Mouse (Mus musculus) MEL (cell line): ENCODE results near the gene H13. TPM values are rescaled to one million over a fixed set of nuclear protein-coding genes. Genes with fewer than 3 reads are reported as not detected.

Experiments
- DNase-seq: peaks from one replicate; pipeline ENCODE4 v3.0.0; 2011; ENCODE audit warnings: low read depth, low spot score
- H3K27ac ChIP-seq: 2 replicates; pipeline ENCODE4 v1.5.1; 2012; ENCODE audit warnings: low read depth, mild to moderate bottlenecking, control low read depth, low read length, moderate library complexity; ENCODE audit not compliant: control insufficient read depth
- H3K27me3 ChIP-seq, 2 experiments: fragments of 150-350 bp in 1 of 2; sonication (generic) in 1 of 2; 2 replicates each; pipeline ENCODE4 v1.6.1; 2012; ENCODE audit warnings: low read length in 2 of 2, mild to moderate bottlenecking in 2 of 2, improper control_type of control experiment in 1 of 2, moderate library complexity in 1 of 2; ENCODE audit not compliant: insufficient read depth in 2 of 2, control insufficient read depth in 1 of 2
- H3K36me3 ChIP-seq, 2 experiments: 2 replicates each; pipeline ENCODE4 v1.6.1; 2012 to 2014; ENCODE audit warnings: low read length in 2 of 2, improper control_type of control experiment in 1 of 2, inconsistent platforms in 1 of 2, mild to moderate bottlenecking in 1 of 2; ENCODE audit not compliant: insufficient read depth in 2 of 2, control insufficient read depth in 1 of 2
- H3K4me1 ChIP-seq, 2 experiments: fragments of 150-350 bp in 1 of 2; sonication (generic) in 1 of 2; 2 replicates each; pipeline ENCODE4 v1.6.1; 2012; ENCODE audit warnings: low read length in 2 of 2, improper control_type of control experiment in 1 of 2, mild to moderate bottlenecking in 1 of 2; ENCODE audit not compliant: insufficient read depth in 2 of 2, control insufficient read depth in 1 of 2
- H3K4me3 ChIP-seq, 2 experiments: fragments of 150-350 bp in 1 of 2; sonication (generic) in 1 of 2; 2 replicates each; pipeline ENCODE4 v1.5.1; 2012; ENCODE audit warnings: low read depth in 2 of 2, low read length in 2 of 2, mild to moderate bottlenecking in 2 of 2, moderate library complexity in 2 of 2, control low read depth in 1 of 2, improper control_type of control experiment in 1 of 2; ENCODE audit not compliant: control insufficient read depth in 1 of 2, insufficient read depth in 1 of 2
- H3K79me2 ChIP-seq: 2 replicates; pipeline ENCODE4 v1.6.1; 2012; ENCODE audit warnings: mild to moderate bottlenecking, low read length, moderate library complexity; ENCODE audit not compliant: control insufficient read depth, poor library complexity, insufficient read depth
- H3K9ac ChIP-seq: 2 replicates; pipeline ENCODE4 v1.6.1; 2012; ENCODE audit warnings: low read depth, mild to moderate bottlenecking, control low read depth, low read length, moderate library complexity; ENCODE audit not compliant: control insufficient read depth, poor library complexity, severe bottlenecking
- H3K9me3 ChIP-seq: fragments of 150-350 bp; sonication (generic); replicated peaks from 2 replicates; pipeline ENCODE4 v1.6.1; 2012; ENCODE audit warnings: mild to moderate bottlenecking, low read length, improper control_type of control experiment, moderate library complexity; ENCODE audit not compliant: insufficient read depth
- BHLHE40 ChIP-seq: IDR thresholded peaks from 2 replicates; pipeline ENCODE4 v1.6.1; 2012; ENCODE audit warnings: low read depth, mild to moderate bottlenecking, inconsistent platforms, low read length, improper control_type of control experiment, borderline replicate concordance
- CHD1 ChIP-seq: IDR thresholded peaks from 2 replicates; pipeline ENCODE4 v1.6.1; 2012; ENCODE audit warnings: low read depth, mild to moderate bottlenecking, inconsistent platforms, low read length, improper control_type of control experiment
- CTCF ChIP-seq, 3 experiments: IDR thresholded peaks in 2 of 3; conservative IDR thresholded peaks in 1 of 3; 2 replicates each; pipeline ENCODE4 v1.5.1; 2011 to 2012; ENCODE audit warnings: low read length in 3 of 3, low read depth in 2 of 3, mild to moderate bottlenecking in 2 of 3, improper control_type of control experiment in 1 of 3, inconsistent platforms in 1 of 3, mixed read lengths in 1 of 3, moderate library complexity in 1 of 3; ENCODE audit not compliant: control insufficient read depth in 1 of 3, insufficient read depth in 1 of 3, poor library complexity in 1 of 3, severe bottlenecking in 1 of 3
- E2F4 ChIP-seq: IDR thresholded peaks from 2 replicates; pipeline ENCODE4 v1.6.1; 2011; ENCODE audit warnings: low read depth, low read length, improper control_type of control experiment, borderline replicate concordance
- ELF1 ChIP-seq: IDR thresholded peaks from 2 replicates; pipeline ENCODE4 v1.6.1; 2014; ENCODE audit warnings: low read depth, mild to moderate bottlenecking, inconsistent platforms, low read length, improper control_type of control experiment, moderate library complexity
- ETS1 ChIP-seq: IDR thresholded peaks from 2 replicates; pipeline ENCODE4 v1.6.1; 2012; ENCODE audit warnings: low read depth, mild to moderate bottlenecking, inconsistent platforms, low read length, improper control_type of control experiment, moderate library complexity
- GATA1 ChIP-seq: IDR thresholded peaks from 2 replicates; pipeline ENCODE4 v1.6.1; 2011; ENCODE audit warnings: low read depth, low read length, improper control_type of control experiment
- HCFC1 ChIP-seq: IDR thresholded peaks from 2 replicates; pipeline ENCODE4 v1.6.1; 2012; ENCODE audit warnings: low read depth, mild to moderate bottlenecking, inconsistent platforms, low read length, improper control_type of control experiment, moderate library complexity
- JUND ChIP-seq: IDR thresholded peaks from 2 replicates; pipeline ENCODE4 v1.6.1; 2011; ENCODE audit warnings: low read depth, mild to moderate bottlenecking, improper control_type of control experiment, low read length
- MAFK ChIP-seq: IDR thresholded peaks from 2 replicates; pipeline ENCODE4 v1.6.1; 2011; ENCODE audit warnings: low read depth, mild to moderate bottlenecking, low read length, improper control_type of control experiment, borderline replicate concordance
- MAZ ChIP-seq: IDR thresholded peaks from 2 replicates; pipeline ENCODE4 v1.6.1; 2012; ENCODE audit warnings: low read depth, mild to moderate bottlenecking, inconsistent platforms, low read length, improper control_type of control experiment
- MXI1 ChIP-seq: IDR thresholded peaks from 2 replicates; pipeline ENCODE4 v1.6.1; 2011; ENCODE audit warnings: mild to moderate bottlenecking, low read depth, low read length, improper control_type of control experiment
- MYB ChIP-seq: IDR thresholded peaks from 2 replicates; pipeline ENCODE4 v1.6.1; 2011; ENCODE audit warnings: mild to moderate bottlenecking, low read depth, low read length, improper control_type of control experiment
- MYC ChIP-seq: IDR thresholded peaks from 2 replicates; pipeline ENCODE4 v1.6.1; 2011; ENCODE audit warnings: low read depth, mild to moderate bottlenecking, low read length, improper control_type of control experiment, moderate library complexity
- NRF1 ChIP-seq: IDR thresholded peaks from 2 replicates; pipeline ENCODE4 v1.6.1; 2014; ENCODE audit warnings: low read depth, mild to moderate bottlenecking, inconsistent platforms, low read length, improper control_type of control experiment, moderate library complexity; ENCODE audit not compliant: poor library complexity, insufficient read depth, severe bottlenecking
- POLR2A ChIP-seq, 2 experiments: IDR thresholded peaks; 2 replicates each; pipeline ENCODE4 v1.6.1; 2011 to 2012; ENCODE audit warnings: low read length in 2 of 2, mild to moderate bottlenecking in 2 of 2, control low read depth in 1 of 2, improper control_type of control experiment in 1 of 2, low read depth in 1 of 2, moderate library complexity in 1 of 2; ENCODE audit not compliant: control insufficient read depth in 1 of 2, insufficient read depth in 1 of 2, poor library complexity in 1 of 2
- POLR2AphosphoS2 ChIP-seq: IDR thresholded peaks from 2 replicates; pipeline ENCODE4 v1.6.1; 2011; ENCODE audit warnings: low read length, improper control_type of control experiment
- RAD21 ChIP-seq: IDR thresholded peaks from 2 replicates; pipeline ENCODE4 v1.6.1; 2011; ENCODE audit warnings: mild to moderate bottlenecking, low read depth, low read length, improper control_type of control experiment
- SMC3 ChIP-seq: IDR thresholded peaks from 2 replicates; pipeline ENCODE4 v1.6.1; 2011; ENCODE audit warnings: low read depth, low read length, improper control_type of control experiment
- TAL1 ChIP-seq: IDR thresholded peaks from 2 replicates; pipeline ENCODE4 v1.6.1; 2012; ENCODE audit warnings: mild to moderate bottlenecking, inconsistent platforms, low read length, moderate library complexity, mixed read lengths
- TCF12 ChIP-seq: IDR thresholded peaks from 2 replicates; pipeline ENCODE4 v1.6.1; 2014; ENCODE audit warnings: low read depth, mild to moderate bottlenecking, inconsistent platforms, low read length, improper control_type of control experiment, moderate library complexity
- UBTF ChIP-seq: IDR thresholded peaks from 2 replicates; pipeline ENCODE4 v1.6.1; 2012; ENCODE audit warnings: low read depth, mild to moderate bottlenecking, inconsistent platforms, low read length, improper control_type of control experiment, moderate library complexity, borderline replicate concordance; ENCODE audit not compliant: insufficient read depth
- USF2 ChIP-seq, 2 experiments: IDR thresholded peaks; 2 replicates each; pipeline ENCODE4 v1.6.1; 2011 to 2012; ENCODE audit warnings: improper control_type of control experiment in 2 of 2, low read length in 2 of 2, borderline replicate concordance in 1 of 2, inconsistent platforms in 1 of 2, low read depth in 1 of 2, mild to moderate bottlenecking in 1 of 2; ENCODE audit not compliant: insufficient read depth in 1 of 2
- ZKSCAN1 ChIP-seq: IDR thresholded peaks from 2 replicates; pipeline ENCODE4 v1.6.1; 2012; ENCODE audit warnings: low read depth, mild to moderate bottlenecking, inconsistent platforms, low read length, improper control_type of control experiment, moderate library complexity
- ZMIZ1 ChIP-seq: IDR thresholded peaks from 2 replicates; pipeline ENCODE4 v1.6.1; 2012; ENCODE audit warnings: low read depth, mild to moderate bottlenecking, inconsistent platforms, low read length, improper control_type of control experiment, moderate library complexity
- ZNF384 ChIP-seq: IDR thresholded peaks from 2 replicates; pipeline ENCODE4 v1.6.1; 2012; ENCODE audit warnings: low read depth, mild to moderate bottlenecking, inconsistent platforms, low read length, improper control_type of control experiment
- polyA plus RNA-seq, 2 experiments: library from polyadenylated mRNA; stranded (reverse) in 1 of 2; unstranded in 1 of 2; fragments of >175 nt in 1 of 2; fragments of >200 nt in 1 of 2; gene quantifications; 2 replicates each; pipeline versions ENCODE4 v1.2.1 to v1.2.4; 2012; ENCODE audit warnings: low replicate concordance in 2 of 2, low read depth in 1 of 2; ENCODE audit not compliant: insufficient read length in 2 of 2, insufficient read depth in 1 of 2, missing spikeins in 1 of 2
- total RNA-seq: library from RNA; depleted of rRNA; stranded (reverse); fragments of 300-350 nt; gene quantifications from 2 replicates; pipeline ENCODE4 v1.2.3, GENCODE M21; 2012

The H13 gene
- total and polyA plus RNA-seq, 3 experiments, result 82.7 to 421 (median 139) TPM

- no peak overlapping the region for H3K4me3 ChIP-seq
- no peak for DNase-seq
- no peaks in the 10 kb centered on the region for H3K4me1 ChIP-seq
- TF ChIP-seq USF2 (IDR thresholded peaks at IDR 0.05; ENCODE audit: borderline replicate concordance in 1 of 2, insufficient read depth in 1 of 2, low read depth in 1 of 2, low read length in 2 of 2), result no peak
- TF ChIP-seq ETS1, result no peak
- no peak for TF ChIP-seq SMC3
- TF ChIP-seq MYB, result no peak
- no peak for TF ChIP-seq POLR2A (IDR thresholded peaks at IDR 0.05; ENCODE audit: control insufficient read depth in 1 of 2, insufficient read depth in 1 of 2, low read depth in 1 of 2, low read length in 2 of 2, poor library complexity in 1 of 2)
- TF ChIP-seq MAFK, result no peak
- no peak for TF ChIP-seq TAL1
- no peak for TF ChIP-seq TCF12
- TF ChIP-seq HCFC1, result no peak
- no peak for TF ChIP-seq ZKSCAN1
- TF ChIP-seq MXI1, result no peak
- no peak for TF ChIP-seq ZNF384
- no peak for TF ChIP-seq ZMIZ1
- no peak for TF ChIP-seq E2F4
- TF ChIP-seq NRF1, result no peak
- no peak for TF ChIP-seq CTCF (IDR thresholded peaks at IDR 0.05 in 2 of 3, conservative IDR thresholded peaks at IDR 0.05 in 1 of 3; ENCODE audit: control insufficient read depth in 1 of 3, insufficient read depth in 1 of 3, low read depth in 2 of 3, low read length in 3 of 3, poor library complexity in 1 of 3, severe bottlenecking in 1 of 3)
- peaks cover 2 to 6% of the 10 kb centered on the region in 2 experiments; a peak in 3 of 4 replicates for H3K27me3 ChIP-seq
- no peak overlapping the region for H3K9ac ChIP-seq
- H3K9me3 ChIP-seq, result no peaks in the 10 kb centered on the region
- no peaks in the 10 kb centered on the region for H3K36me3 ChIP-seq
- no peak overlapping the region for H3K27ac ChIP-seq
- no peaks in the 10 kb centered on the region for H3K79me2 ChIP-seq
Observed at GRCm38 (mm10) chr2:152636246-152637005, 32.8 kb upstream of the H13 start.

GRCm38 (mm10) chr2:152637006-152637322, 32.3 kb upstream of the H13 start:
- Histone ChIP-seq H3K4me3 (no peak overlapping the region), H3K27me3 (peaks cover 2 to 6% of the 10 kb centered on the region in 2 experiments; a peak in 3 of 4 replicates), H3K36me3 (no peaks in the 10 kb centered on the region), H3K27ac (no peak overlapping the region), H3K9me3 (no peaks in the 10 kb centered on the region), H3K79me2 (no peaks in the 10 kb centered on the region), H3K4me1 (no peaks in the 10 kb centered on the region), H3K9ac (no peak overlapping the region)
- no peak for TF ChIP-seq MYC
- no peak for TF ChIP-seq POLR2AphosphoS2
- TF ChIP-seq ZMIZ1, result no peak
- no peak for TF ChIP-seq MXI1
- no peak for TF ChIP-seq CHD1
- no peak for TF ChIP-seq RAD21
- no peak for TF ChIP-seq JUND
- TF ChIP-seq BHLHE40, result no peak
- no peak for TF ChIP-seq ZNF384
- no peak for TF ChIP-seq E2F4
- no peak for TF ChIP-seq UBTF
- TF ChIP-seq USF2 (IDR thresholded peaks at IDR 0.05; ENCODE audit: borderline replicate concordance in 1 of 2, insufficient read depth in 1 of 2, low read depth in 1 of 2, low read length in 2 of 2), result no peak
- TF ChIP-seq MYB, result no peak
- TF ChIP-seq MAZ, result no peak
- TF ChIP-seq GATA1, result no peak
- no peak for TF ChIP-seq ELF1
- no peak for TF ChIP-seq CTCF (IDR thresholded peaks at IDR 0.05 in 2 of 3, conservative IDR thresholded peaks at IDR 0.05 in 1 of 3; ENCODE audit: control insufficient read depth in 1 of 3, insufficient read depth in 1 of 3, low read depth in 2 of 3, low read length in 3 of 3, poor library complexity in 1 of 3, severe bottlenecking in 1 of 3)
- no peak for TF ChIP-seq MAFK
- DNase-seq, result no peak
